Mouse (Mus musculus) T-helper 1 cell (primary cell): ENCODE measurements at regions not wholly inside any gene's neighbourhood (a gene's known extent, or its start where the extent isn't known, plus 50 kb on each side); places are given as distances from the start of the nearest gene placed in this dataset.

Source experiments
- in situ Hi-C: fragments of 300-600 bp; cut with MboI, MseI; formaldehyde crosslinking; loops from one replicate; pipeline ENCODE4 v1.15.1; 2025; ENCODE audit warnings: high pct_unique_total_duplicates

DNA sequence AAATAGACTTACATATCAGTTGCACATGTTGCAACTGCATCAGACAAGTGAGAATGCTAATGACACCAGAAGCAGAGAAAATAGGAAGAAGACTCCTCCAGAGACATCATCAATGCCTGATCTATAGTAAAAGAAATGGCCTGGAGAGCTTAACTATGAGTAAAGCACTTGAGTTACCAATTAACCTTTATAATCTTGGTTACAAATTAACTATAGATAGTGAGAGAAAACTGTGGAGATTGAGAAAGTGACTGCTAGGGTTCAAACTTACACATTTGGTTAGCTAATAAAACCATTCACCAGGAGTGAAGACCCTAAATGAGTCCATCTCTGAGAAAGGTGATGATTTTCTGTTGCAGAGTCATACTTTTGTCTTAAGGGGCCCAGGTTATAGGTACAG is 307.4 kb downstream of the Phex start:
- in situ Hi-C loops: no loop called here

DNA sequence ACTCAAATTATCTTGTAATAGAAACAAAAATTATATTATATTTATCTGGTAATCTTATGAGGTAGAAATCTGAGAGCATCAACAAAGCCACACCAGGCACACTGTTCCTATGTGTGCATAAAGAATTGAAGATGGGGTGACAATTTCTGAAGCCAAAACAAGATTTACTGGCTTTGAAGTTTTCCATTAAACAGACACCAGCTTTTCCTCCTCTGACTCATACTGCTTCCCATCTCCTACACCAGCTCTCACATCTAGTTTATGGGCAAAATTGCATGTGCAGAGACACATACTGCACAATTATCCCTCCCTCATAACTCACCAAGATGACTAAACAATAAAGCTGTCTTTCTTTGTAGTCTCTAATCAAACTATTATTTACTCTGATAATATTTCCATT is 335.1 kb downstream of the Phex start:
- in situ Hi-C loops: loop anchor here (10.0 kb wide), 1 partner anchor 1565 kb away; no protein-coding TSS in a partner anchor

DNA sequence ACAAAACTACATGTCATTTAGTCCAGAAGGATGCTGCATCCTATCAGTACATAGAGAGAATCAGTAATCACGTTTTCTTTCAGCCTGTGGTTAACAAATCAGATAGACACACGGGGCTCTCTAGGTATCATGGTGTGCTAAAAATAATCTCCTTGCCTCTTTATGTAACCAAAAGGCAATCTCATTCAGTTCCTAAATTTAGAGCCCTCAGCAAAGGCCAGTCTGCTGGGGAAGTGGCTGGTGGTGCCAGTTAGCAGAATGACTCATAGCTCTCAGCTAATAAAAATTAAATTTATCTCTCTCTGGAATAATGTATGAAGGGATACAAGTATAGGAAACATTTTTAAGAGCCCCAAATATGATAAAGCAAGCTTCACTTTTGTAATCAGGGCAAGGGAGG is 335.5 kb downstream of the Phex start:
- in situ Hi-C loops: loop anchor here (10.0 kb wide), 2 partner anchors 1455 to 1565 kb away; partner anchors contain the start of genes Gm15155 and Ptchd1

DNA sequence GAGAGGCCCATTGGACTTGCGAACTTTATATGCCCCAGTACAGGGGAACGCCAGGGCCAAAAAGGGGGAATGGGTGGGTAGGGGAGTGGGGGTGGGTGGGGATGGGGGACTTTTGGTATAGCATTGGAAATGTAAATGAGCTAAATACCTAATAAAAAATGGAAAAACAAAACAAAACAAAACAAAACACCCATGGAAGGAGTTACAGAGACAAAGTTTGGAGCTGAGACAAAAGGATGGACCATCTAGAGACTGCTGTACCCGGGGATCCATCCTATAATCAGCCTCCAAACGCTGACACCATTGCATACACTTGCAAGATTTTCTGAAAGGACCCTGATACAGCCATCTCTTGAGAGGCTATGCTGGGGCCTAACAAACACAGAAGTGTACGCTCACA is 337.1 kb downstream of the Phex start:
- in situ Hi-C loops: loop anchor here (10.0 kb wide), 1 partner anchor 1453 kb away; the partner anchor contains the start of genes Gm15155 and Ptchd1

DNA sequence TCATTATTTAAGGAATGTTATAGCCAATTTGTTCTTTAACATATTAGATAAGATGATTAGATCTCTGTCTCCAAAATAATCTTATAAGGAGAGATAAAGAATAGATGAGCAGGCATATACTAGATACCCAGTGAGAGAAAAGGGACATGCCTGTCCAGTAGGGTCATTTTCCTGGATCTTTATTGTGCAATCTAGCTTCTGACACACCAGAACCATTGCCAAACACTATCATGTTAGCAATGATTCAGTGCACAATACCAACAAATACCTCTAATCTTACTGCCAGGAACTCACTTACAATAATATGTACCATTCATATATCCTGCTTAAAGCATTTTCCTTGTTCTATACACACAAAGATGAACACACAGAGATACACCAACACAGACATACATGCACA is 338.9 kb downstream of the Phex start:
- in situ Hi-C loops: loop anchor here (10.0 kb wide), 1 partner anchor 1451 kb away; the partner anchor contains the start of genes Gm15155 and Ptchd1

DNA sequence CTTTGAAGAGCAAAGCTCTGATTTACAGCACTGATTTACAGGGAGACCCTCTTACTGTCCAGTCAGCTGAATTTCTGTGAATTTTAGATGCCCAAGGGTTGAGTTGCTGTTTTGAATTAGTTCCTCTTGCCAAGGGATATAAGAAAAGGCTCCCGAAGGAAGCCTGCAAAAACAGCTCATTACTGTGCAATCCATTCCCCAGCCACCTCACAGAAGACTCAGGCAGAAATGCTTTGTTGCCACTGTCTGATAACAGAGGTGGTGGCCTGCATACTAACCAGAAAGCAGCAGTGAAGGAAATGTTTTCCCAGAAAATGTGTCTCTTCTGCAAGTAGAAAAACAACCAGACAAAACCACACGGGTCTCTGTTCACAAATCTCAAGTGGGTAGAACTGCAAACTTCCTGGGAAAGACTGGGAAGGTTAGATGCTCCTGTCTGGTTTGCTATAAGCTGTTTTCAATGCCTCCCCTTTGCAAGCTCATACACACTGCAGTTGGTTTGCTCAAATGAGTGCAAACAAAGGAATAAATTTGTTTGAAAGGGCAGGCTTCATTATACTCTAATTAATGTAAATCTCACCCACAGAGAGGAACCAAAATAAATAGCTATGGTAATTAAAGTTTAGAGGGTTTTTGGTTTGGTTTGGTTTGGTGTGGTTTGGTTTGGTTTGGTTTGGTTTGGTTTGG is 363.3 kb downstream of the Phex start:
- in situ Hi-C loops: no loop called here

DNA sequence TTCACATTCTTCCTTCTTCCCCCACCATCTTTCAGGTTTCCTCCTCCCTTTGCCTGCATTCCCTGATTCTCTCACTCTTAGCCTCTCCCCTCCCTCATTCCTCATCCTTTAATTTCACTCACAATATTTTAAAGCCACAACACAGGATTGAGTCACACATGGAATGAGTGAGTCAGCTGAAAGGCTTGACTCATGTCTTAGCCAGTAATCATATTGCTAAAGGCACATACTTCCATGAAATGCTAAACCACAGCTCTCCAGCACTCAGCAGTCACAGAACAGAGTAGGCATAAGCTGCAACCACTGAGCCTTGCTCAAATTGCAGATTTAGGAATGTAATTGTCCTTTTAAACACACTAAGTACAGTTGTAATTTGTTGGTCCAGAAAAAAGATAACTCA is 386.2 kb downstream of the Phex start:
- in situ Hi-C loops: no loop called here

DNA sequence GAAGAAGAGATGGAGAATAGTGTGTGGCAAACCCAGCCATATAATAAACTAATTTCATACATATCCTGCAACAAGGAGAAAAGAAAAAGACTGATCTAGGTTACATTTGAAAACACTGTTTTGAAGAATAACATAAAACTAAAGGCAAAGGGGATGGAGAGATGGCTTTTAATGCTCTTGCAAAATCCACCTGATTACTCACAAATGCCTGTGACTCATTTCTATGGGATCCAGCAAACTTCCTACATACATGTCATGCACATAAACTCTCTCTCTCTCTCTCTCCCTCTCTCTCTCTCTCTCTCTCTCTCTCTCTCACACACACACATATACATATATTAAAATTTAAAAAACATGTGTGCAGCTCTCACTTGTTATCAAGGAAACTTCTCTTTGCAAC is 390.8 kb downstream of the Phex start:
- in situ Hi-C loops: no loop called here

DNA sequence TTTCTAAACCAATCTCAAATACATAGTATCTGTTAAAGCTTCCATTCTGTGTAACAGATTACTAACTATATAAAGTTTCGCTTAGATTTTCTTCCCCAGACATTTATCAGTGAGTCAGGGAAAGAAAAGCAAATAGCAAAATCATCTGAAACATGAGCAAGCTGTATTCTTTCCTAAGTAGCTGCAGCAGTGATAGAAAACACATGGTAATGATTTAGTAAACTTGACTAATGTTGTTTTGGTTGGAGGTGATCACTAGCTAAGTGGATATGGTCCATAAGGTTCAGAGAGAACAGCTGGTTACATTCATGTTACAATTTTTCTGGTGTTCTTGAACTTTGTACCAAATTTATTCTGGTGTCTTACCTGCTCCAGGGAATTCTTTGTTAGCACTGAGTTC is 393.3 kb downstream of the Phex start:
- in situ Hi-C loops: no loop called here

DNA sequence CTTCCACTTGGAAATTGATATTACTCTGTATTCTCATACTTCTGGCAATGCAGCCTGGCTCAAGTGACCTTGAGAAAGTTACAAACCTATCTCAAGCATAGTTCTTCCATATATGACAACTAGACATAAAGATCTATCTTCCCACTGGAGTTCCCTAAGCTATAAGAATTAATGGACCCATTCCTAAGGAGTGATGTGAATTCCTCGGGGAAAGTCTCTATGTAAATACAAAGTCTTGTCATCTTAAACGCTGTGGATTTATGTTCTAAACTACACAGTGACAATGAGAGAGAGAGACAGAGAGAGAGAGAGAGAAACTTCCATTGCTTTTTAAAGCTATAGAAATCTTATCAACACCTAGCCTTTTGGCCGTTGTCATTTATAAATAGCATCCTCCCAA is 394.8 kb downstream of the Phex start:
- in situ Hi-C loops: no loop called here

DNA sequence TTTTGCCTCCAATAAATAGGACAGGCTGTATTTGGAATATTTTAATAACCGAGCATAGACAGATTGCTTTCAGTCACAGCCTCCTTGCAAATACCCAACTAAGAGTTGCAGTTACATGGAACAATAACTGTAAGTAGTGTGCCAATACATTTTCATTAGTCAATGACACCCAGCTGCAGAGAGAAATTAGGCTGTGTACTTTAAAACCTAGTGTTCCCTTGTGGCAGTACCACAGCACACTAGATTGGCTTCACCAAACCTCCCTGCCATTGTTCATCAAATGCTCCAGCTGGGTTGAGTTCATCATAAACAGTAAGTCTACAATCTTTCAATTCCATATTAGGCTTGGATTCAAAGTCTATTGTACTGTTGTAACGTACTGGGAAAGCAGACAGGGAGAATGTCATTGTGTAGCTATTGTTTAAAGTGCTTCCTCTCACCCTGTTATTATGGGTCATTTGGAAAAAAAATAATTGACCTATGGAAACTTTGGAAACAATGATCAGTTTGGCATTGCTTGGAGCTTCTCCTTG is 425.1 kb downstream of the Phex start:
- in situ Hi-C loops: loop anchor here (25.0 kb wide), 1 partner anchor 1878 kb away; no protein-coding TSS in a partner anchor

DNA sequence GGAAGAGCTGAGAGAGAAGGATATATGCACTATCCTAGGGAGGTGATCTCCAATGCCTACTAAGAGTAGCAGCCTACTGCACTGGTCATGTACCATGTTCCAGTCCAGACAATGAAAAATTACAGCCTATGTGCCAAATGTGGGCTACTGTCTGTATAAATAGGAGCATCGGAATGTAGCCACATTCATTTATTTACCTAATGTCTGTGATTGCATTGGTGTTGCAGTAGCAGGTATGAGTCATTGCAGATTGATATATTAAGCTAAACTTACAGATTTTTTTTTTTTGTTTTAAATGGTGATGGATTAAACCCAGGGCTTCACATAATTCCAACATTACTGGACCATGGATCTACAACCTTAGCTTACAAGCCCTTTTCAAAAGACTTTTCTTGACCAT is 468.0 kb downstream of the Phex start:
- in situ Hi-C loops: no loop called here

DNA sequence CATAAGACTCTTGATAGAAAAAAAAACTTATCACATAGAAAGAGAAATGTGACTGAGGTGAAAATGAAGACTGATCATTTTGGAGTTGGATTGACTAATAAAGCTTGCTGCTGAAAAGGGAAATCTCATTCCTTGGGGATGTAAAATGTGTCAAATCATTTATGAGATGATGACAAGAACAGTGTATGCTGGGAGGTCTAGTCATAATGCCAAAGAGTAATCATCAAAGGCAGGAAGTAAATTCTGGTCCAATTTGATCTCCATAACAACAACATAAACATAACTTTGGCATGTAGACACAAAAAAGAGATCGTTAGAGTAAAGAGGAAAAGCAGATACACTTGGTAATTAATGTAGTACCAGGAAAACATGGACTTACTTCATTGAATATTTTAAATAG is 470.9 kb downstream of the Phex start:
- in situ Hi-C loops: no loop called here

DNA sequence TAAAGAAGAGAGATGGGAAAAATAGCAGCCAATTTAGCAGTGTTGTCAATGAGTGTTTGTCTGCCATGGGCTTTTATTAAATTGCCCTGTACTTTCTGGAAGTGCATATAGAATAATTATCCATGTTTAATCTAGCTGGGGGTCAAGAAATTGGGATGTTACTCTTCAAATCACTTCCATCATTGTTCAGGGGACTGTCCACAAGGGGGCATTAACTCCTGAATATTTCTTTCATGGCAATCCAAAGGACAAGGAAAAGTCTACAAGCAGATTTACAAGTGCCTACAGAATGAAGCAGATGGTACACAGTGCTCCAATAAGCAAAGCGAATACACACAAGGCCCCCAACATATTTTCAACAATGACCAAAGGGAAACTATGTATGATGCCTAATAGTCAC is 501.7 kb downstream of the Phex start:
- in situ Hi-C loops: no loop called here
